Mouse (Mus musculus): ENCODE results near the gene Nrxn3. TPM values are rescaled to one million over a fixed set of nuclear protein-coding genes. Genes with fewer than 3 reads are reported as not detected.
A peak's percentile ranks its signal among the peaks of the same experiment; 100 is the strongest.

Gene Nrxn3
- polyA plus RNA-seq, 1 experiment from 2014 or later: 102 TPM

GRCm38 (mm10) chr12:89561989-89562565 lies 839.4 kb downstream of the Nrxn3 start:
- Histone ChIP-seq H3K27me3 (ENCODE audit: control insufficient read depth, insufficient read depth, low read length) (no peaks in the 10 kb centered on the region), H3K36me3 (ENCODE audit: control insufficient read depth, insufficient read depth, low read length) (no peaks in the 10 kb centered on the region), H3K4me3 (replicated peaks; ENCODE audit: low read depth, low read length) (no peak overlapping the region), H3K27ac (replicated peaks; ENCODE audit: low read depth, low read length) (no peak overlapping the region), H3K4me2 (ENCODE audit: low read length) (no peak overlapping the region), H3K9me3 (ENCODE audit: control insufficient read depth, low read length) (no peaks in the 10 kb centered on the region), H3K4me1 (ENCODE audit: control insufficient read depth, insufficient read depth, low read length) (no peaks in the 10 kb centered on the region), H3K9ac (replicated peaks; ENCODE audit: low read length) (no peak overlapping the region)
- DNase-seq (no peak), ATAC-seq (ENCODE audit: low FRiP score, low TSS enrichment) (no peak)
- WGBS: 84% methylated on average over 4 of the region's 4 CpGs

- WGBS: 88% methylated on average over 6 of the region's 6 CpGs
- Histone ChIP-seq H3K4me2 (ENCODE audit: low read length) (no peak overlapping the region), H3K36me3 (ENCODE audit: control insufficient read depth, insufficient read depth, low read length) (no peaks in the 10 kb centered on the region), H3K27ac (replicated peaks; ENCODE audit: low read depth, low read length) (no peak overlapping the region), H3K4me3 (replicated peaks; ENCODE audit: low read depth, low read length) (no peak overlapping the region), H3K9ac (replicated peaks; ENCODE audit: low read length) (no peak overlapping the region), H3K9me3 (ENCODE audit: control insufficient read depth, low read length) (no peaks in the 10 kb centered on the region), H3K4me1 (ENCODE audit: control insufficient read depth, insufficient read depth, low read length) (no peaks in the 10 kb centered on the region), H3K27me3 (ENCODE audit: control insufficient read depth, insufficient read depth, low read length) (no peaks in the 10 kb centered on the region)
- no peak for ATAC-seq (ENCODE audit: low FRiP score, low TSS enrichment)
- DNase-seq: no peak
These were observed 846.2 kb downstream of the Nrxn3 start for GRCm38 (mm10) chr12:89568723-89569377.

- Histone ChIP-seq H3K4me3 (replicated peaks; ENCODE audit: low read depth, low read length) (no peak overlapping the region), H3K4me1 (ENCODE audit: control insufficient read depth, insufficient read depth, low read length) (no peaks in the 10 kb centered on the region), H3K9ac (replicated peaks; ENCODE audit: low read length) (no peak overlapping the region), H3K36me3 (ENCODE audit: control insufficient read depth, insufficient read depth, low read length) (no peaks in the 10 kb centered on the region), H3K4me2 (ENCODE audit: low read length) (no peak overlapping the region), H3K9me3 (ENCODE audit: control insufficient read depth, low read length) (no peaks in the 10 kb centered on the region), H3K27me3 (ENCODE audit: control insufficient read depth, insufficient read depth, low read length) (no peaks in the 10 kb centered on the region), H3K27ac (replicated peaks; ENCODE audit: low read depth, low read length) (no peak overlapping the region)
- no peak for DNase-seq
- no peak for ATAC-seq (ENCODE audit: low FRiP score, low TSS enrichment)
- 86% methylated on average over 4 of the region's 4 CpGs for WGBS
These were observed 869.8 kb downstream of the Nrxn3 start for GRCm38 (mm10) chr12:89592459-89592858.

- no peaks in the 10 kb centered on the region for H3K27me3 ChIP-seq (ENCODE audit: control insufficient read depth, insufficient read depth, low read length)
- peaks cover 5% of the 10 kb centered on the region; the same call in 1 of the 2 replicates for H3K4me1 ChIP-seq (ENCODE audit: control insufficient read depth, insufficient read depth, low read length)
- WGBS: 31% methylated on average over 2 of the region's 2 CpGs
- H3K27ac ChIP-seq (replicated peaks; ENCODE audit: low read depth, low read length): no peak overlapping the region
- no peaks in the 10 kb centered on the region for H3K9me3 ChIP-seq (ENCODE audit: control insufficient read depth, low read length)
- no peaks in the 10 kb centered on the region for H3K36me3 ChIP-seq (ENCODE audit: control insufficient read depth, insufficient read depth, low read length)
- peak; percentile 15 for DNase-seq
- H3K4me3 ChIP-seq (replicated peaks; ENCODE audit: low read depth, low read length): no peak overlapping the region
- no peak for ATAC-seq (ENCODE audit: low FRiP score, low TSS enrichment)
- H3K9ac ChIP-seq (replicated peaks; ENCODE audit: low read length): no peak overlapping the region
- H3K4me2 ChIP-seq (ENCODE audit: low read length): no peak overlapping the region
These were observed 891.0 kb downstream of the Nrxn3 start for GRCm38 (mm10) chr12:89613670-89614069.

DNA sequence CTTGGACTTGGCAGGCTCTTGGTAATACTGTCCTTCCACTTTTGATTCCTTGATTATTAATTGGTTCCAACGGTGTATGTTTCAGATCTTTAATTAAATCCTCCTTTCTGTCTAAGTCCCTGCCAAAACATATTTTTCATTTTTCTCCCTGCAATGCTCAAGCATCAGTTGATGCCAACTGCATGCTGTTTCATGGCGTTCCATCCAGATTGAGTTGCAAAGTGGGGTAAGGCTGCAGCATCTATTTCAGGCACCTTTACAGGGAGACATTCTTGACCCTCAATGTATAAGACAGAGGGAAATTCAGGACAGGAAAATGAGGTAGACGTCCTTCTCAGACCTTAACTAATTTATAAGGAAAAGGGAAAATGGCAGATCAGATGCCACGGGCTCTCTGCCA lies 903.1 kb downstream of the Nrxn3 start:
- DNase-seq: no peak

GRCm38 (mm10) chr12:89640046-89640445 lies 917.4 kb downstream of the Nrxn3 start:
- no peak overlapping the region for H3K4me2 ChIP-seq (ENCODE audit: low read length)
- ATAC-seq (ENCODE audit: low FRiP score, low TSS enrichment) (no peak), DNase-seq (no peak)
- WGBS: 85% methylated on average over 4 of the region's 4 CpGs
- H3K36me3 ChIP-seq (ENCODE audit: control insufficient read depth, insufficient read depth, low read length): no peaks in the 10 kb centered on the region
- no peaks in the 10 kb centered on the region for H3K27me3 ChIP-seq (ENCODE audit: control insufficient read depth, insufficient read depth, low read length)
- no peak overlapping the region for H3K9ac ChIP-seq (replicated peaks; ENCODE audit: low read length)
- H3K9me3 ChIP-seq (ENCODE audit: control insufficient read depth, low read length): no peaks in the 10 kb centered on the region
- no peak overlapping the region for H3K4me3 ChIP-seq (replicated peaks; ENCODE audit: low read depth, low read length)
- no peaks in the 10 kb centered on the region for H3K4me1 ChIP-seq (ENCODE audit: control insufficient read depth, insufficient read depth, low read length)
- H3K27ac ChIP-seq (replicated peaks; ENCODE audit: low read depth, low read length): no peak overlapping the region

More for the DNA sequence above, 903.1 kb downstream of the Nrxn3 start:
- H3K9me3 ChIP-seq (ENCODE audit: control insufficient read depth, low read length): no peaks in the 10 kb centered on the region
- no peaks in the 10 kb centered on the region for H3K36me3 ChIP-seq (ENCODE audit: control insufficient read depth, insufficient read depth, low read length)
- no peak overlapping the region for H3K4me2 ChIP-seq (ENCODE audit: low read length)
- H3K27ac ChIP-seq (replicated peaks; ENCODE audit: low read depth, low read length): no peak overlapping the region
- H3K27me3 ChIP-seq (ENCODE audit: control insufficient read depth, insufficient read depth, low read length): no peaks in the 10 kb centered on the region
- 85% methylated on average over 4 of the region's 4 CpGs for WGBS
- no peaks in the 10 kb centered on the region for H3K4me1 ChIP-seq (ENCODE audit: control insufficient read depth, insufficient read depth, low read length)
- H3K9ac ChIP-seq (replicated peaks; ENCODE audit: low read length): no peak overlapping the region
- H3K4me3 ChIP-seq (replicated peaks; ENCODE audit: low read depth, low read length): no peak overlapping the region
- no peak for ATAC-seq (ENCODE audit: low FRiP score, low TSS enrichment)

GRCm38 (mm10) chr12:89641460-89641859 lies 918.8 kb downstream of the Nrxn3 start:
- 29% methylated on average over 1 of the region's 1 CpGs for WGBS
- no peaks in the 10 kb centered on the region for H3K9me3 ChIP-seq (ENCODE audit: control insufficient read depth, low read length)

GRCm38 (mm10) chr12:89653211-89653610 lies 930.5 kb downstream of the Nrxn3 start:
- Histone ChIP-seq H3K27me3 (ENCODE audit: control insufficient read depth, insufficient read depth, low read length) (no peaks in the 10 kb centered on the region), H3K9ac (replicated peaks; ENCODE audit: low read length) (no peak overlapping the region), H3K4me3 (replicated peaks; ENCODE audit: low read depth, low read length) (no peak overlapping the region), H3K9me3 (ENCODE audit: control insufficient read depth, low read length) (no peaks in the 10 kb centered on the region), H3K4me1 (ENCODE audit: control insufficient read depth, insufficient read depth, low read length) (no peaks in the 10 kb centered on the region), H3K27ac (replicated peaks; ENCODE audit: low read depth, low read length) (no peak overlapping the region), H3K36me3 (ENCODE audit: control insufficient read depth, insufficient read depth, low read length) (no peaks in the 10 kb centered on the region), H3K4me2 (ENCODE audit: low read length) (no peak overlapping the region)
- ATAC-seq (ENCODE audit: low FRiP score, low TSS enrichment) (no peak), DNase-seq (no peak)
- 93% methylated on average over 2 of the region's 2 CpGs for WGBS

More at GRCm38 (mm10) chr12:89641460-89641859, 918.8 kb downstream of the Nrxn3 start:
- Histone ChIP-seq H3K4me1 (ENCODE audit: control insufficient read depth, insufficient read depth, low read length) (no peaks in the 10 kb centered on the region), H3K4me2 (ENCODE audit: low read length) (no peak overlapping the region), H3K27ac (replicated peaks; ENCODE audit: low read depth, low read length) (no peak overlapping the region), H3K36me3 (ENCODE audit: control insufficient read depth, insufficient read depth, low read length) (no peaks in the 10 kb centered on the region), H3K9ac (replicated peaks; ENCODE audit: low read length) (no peak overlapping the region), H3K4me3 (replicated peaks; ENCODE audit: low read depth, low read length) (no peak overlapping the region), H3K27me3 (ENCODE audit: control insufficient read depth, insufficient read depth, low read length) (no peaks in the 10 kb centered on the region)
- no peak for ATAC-seq (ENCODE audit: low FRiP score, low TSS enrichment)
- DNase-seq: no peak

GRCm38 (mm10) chr12:89661219-89661618 lies 938.5 kb downstream of the Nrxn3 start:
- Histone ChIP-seq H3K4me1 (ENCODE audit: control insufficient read depth, insufficient read depth, low read length) (no peaks in the 10 kb centered on the region), H3K36me3 (ENCODE audit: control insufficient read depth, insufficient read depth, low read length) (no peaks in the 10 kb centered on the region), H3K9ac (replicated peaks; ENCODE audit: low read length) (no peak overlapping the region), H3K27ac (replicated peaks; ENCODE audit: low read depth, low read length) (no peak overlapping the region), H3K27me3 (ENCODE audit: control insufficient read depth, insufficient read depth, low read length) (no peaks in the 10 kb centered on the region), H3K9me3 (ENCODE audit: control insufficient read depth, low read length) (no peaks in the 10 kb centered on the region), H3K4me2 (ENCODE audit: low read length) (no peak overlapping the region), H3K4me3 (replicated peaks; ENCODE audit: low read depth, low read length) (no peak overlapping the region)
- 53% methylated on average over 3 of the region's 3 CpGs for WGBS
- DNase-seq (peak; percentile 16), ATAC-seq (ENCODE audit: low FRiP score, low TSS enrichment) (0 out of 2 replicates have a peak, but pooled peaks have one; percentile 6)

All from midbrain, embryonic 14.5 days (tissue).